Comparison of ENCODE assay signal across 10 mouse cellular contexts in the genomic region with DNA sequence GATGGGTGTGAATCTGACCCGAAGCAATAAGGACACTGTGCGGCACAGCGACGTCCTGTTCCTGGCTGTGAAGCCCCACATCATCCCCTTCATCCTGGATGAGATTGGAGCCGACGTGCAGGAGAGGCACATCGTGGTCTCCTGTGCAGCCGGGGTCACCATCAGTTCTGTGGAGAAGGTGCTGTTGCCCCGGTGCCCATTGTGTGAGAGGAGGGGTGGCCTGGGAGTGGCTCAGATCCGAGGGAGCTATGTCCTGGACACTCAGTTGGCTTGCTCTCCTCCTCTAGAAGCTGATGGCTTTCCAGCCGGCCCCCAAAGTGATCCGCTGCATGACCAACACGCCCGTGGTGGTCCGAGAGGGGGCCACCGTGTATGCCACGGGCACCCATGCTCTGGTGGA. TPM values are rescaled to one million over a fixed set of nuclear protein-coding genes. Genes with fewer than 3 reads are reported as not detected.
DNase-seq lines count a peak whose midpoint lies in the region; ATAC-seq lines count a peak whose summit lies in the region.
"Had no signal": no experiment of that assay in that cellular context is flagged by ENCODE, and none has a peak within 500 bp of the region (broad histone marks: within the 10 kb centered on the region; RNA-seq: fewer than 3 reads in every experiment).

No protein-coding gene starts in this region.

- H3K27ac ChIP-seq in neural tube, embryonic 11.5 days (ENCODE audit: low read depth, low read length): no peak overlapping the region
- H3K27ac ChIP-seq in limb, embryonic 13.5 days: no peak overlapping the region
- no peak overlapping the region for H3K27ac ChIP-seq in neural tube, embryonic 15.5 days (replicated peaks)

- intact Hi-C loops in left cerebral cortex, postnatal 10 days (cut with DNase I): loop anchor here (10.0 kb wide), 1 partner anchor 199 kb away; no protein-coding TSS in a partner anchor

- H3K27me3 ChIP-seq in neural tube, embryonic 11.5 days (ENCODE audit: control insufficient read depth, insufficient read depth, low read length): no peaks in the 10 kb centered on the region
- no peaks in the 10 kb centered on the region for H3K27me3 ChIP-seq in limb, embryonic 13.5 days
- no peaks in the 10 kb centered on the region for H3K27me3 ChIP-seq in neural tube, embryonic 15.5 days (replicated peaks)

- H3K4me1 ChIP-seq in neural tube, embryonic 11.5 days (ENCODE audit: control insufficient read depth, insufficient read depth, low read length): peaks cover 9% of the 10 kb centered on the region; the same call in 1 of the 2 replicates
- peaks cover 22% of the 10 kb centered on the region for H3K4me1 ChIP-seq in limb, embryonic 13.5 days
- peaks cover 24% of the 10 kb centered on the region for H3K4me1 ChIP-seq in neural tube, embryonic 15.5 days

- H3K9ac ChIP-seq in neural tube, embryonic 11.5 days (ENCODE audit: low read length): peak overlapping the region; percentile 46
- peak overlapping the region; percentile 92 for H3K9ac ChIP-seq in limb, embryonic 13.5 days
- no peak overlapping the region for H3K9ac ChIP-seq in neural tube, embryonic 15.5 days (replicated peaks)

- peak; percentile 14 for DNase-seq in cerebellum, adult 11-12 months
- no peak for DNase-seq in cerebellum, postnatal 36 days
- no peak for DNase-seq in neural tube, embryonic 11.5 days (ENCODE audit: low spot score)
- no peak for DNase-seq in neural tube, embryonic 10.5 days (ENCODE audit: extremely low spot score, low spot score)
- no peak for DNase-seq in adrenal gland, adult 2 months
- no peak for DNase-seq in left cerebral cortex, postnatal 10 days (ENCODE audit: extremely low spot score in 1 of 2, low spot score in 2 of 2)

- no peaks in the 10 kb centered on the region for H3K9me3 ChIP-seq in neural tube, embryonic 11.5 days (ENCODE audit: control insufficient read depth, low read length)
- no peaks in the 10 kb centered on the region for H3K9me3 ChIP-seq in limb, embryonic 13.5 days
- no peaks in the 10 kb centered on the region for H3K9me3 ChIP-seq in neural tube, embryonic 15.5 days (replicated peaks)

- no peak overlapping the region for H3K4me3 ChIP-seq in neural tube, embryonic 11.5 days (ENCODE audit: low read depth, low read length)
- peak overlapping the region; percentile 77 for H3K4me3 ChIP-seq in limb, embryonic 13.5 days
- H3K4me3 ChIP-seq in neural tube, embryonic 15.5 days (replicated peaks): no peak overlapping the region

- ATAC-seq in neural tube, embryonic 11.5 days (ENCODE audit: insufficient read depth, low FRiP score, low TSS enrichment): no peak
- ATAC-seq in limb, embryonic 13.5 days (ENCODE audit: low FRiP score, low read depth): no peak
- no peak for ATAC-seq in neural tube, embryonic 15.5 days (ENCODE audit: low FRiP score)

- 97% methylated on average over 17 of the region's 17 CpGs for WGBS in neural tube, embryonic 11.5 days
- 95% methylated on average over 17 of the region's 17 CpGs for WGBS in limb, embryonic 13.5 days
- 94% methylated on average over 17 of the region's 17 CpGs for WGBS in neural tube, embryonic 15.5 days

- no peak overlapping the region; the same call in 1 of the 2 replicates for H3K4me2 ChIP-seq in neural tube, embryonic 11.5 days (ENCODE audit: low read depth)
- H3K4me2 ChIP-seq in limb, embryonic 13.5 days (replicated peaks): peak overlapping the region; percentile 81
- H3K4me2 ChIP-seq in neural tube, embryonic 15.5 days: peak overlapping the region; percentile 85

- H3K36me3 ChIP-seq in neural tube, embryonic 11.5 days (ENCODE audit: control insufficient read depth, insufficient read depth, low read length): peaks cover 5% of the 10 kb centered on the region
- H3K36me3 ChIP-seq in limb, embryonic 13.5 days: peaks cover 38% of the 10 kb centered on the region
- H3K36me3 ChIP-seq in neural tube, embryonic 15.5 days: peaks cover 26% of the 10 kb centered on the region

RNA-seq across cellular contexts. Expression of gene Pycr2, which starts 1.8 kb away (rescaled TPM):
- 94.7 and 113 TPM in 2 replicates for polyA plus RNA-seq in neural tube, embryonic 11.5 days (2014; fragmentation: Nextera tagmentation; extraction: Ambion mirVana)
- 112 and 113 TPM in 2 replicates for polyA plus RNA-seq in limb, embryonic 13.5 days (2015; fragmentation: Nextera tagmentation; extraction: Ambion mirVana)
- polyA plus RNA-seq in neural tube, embryonic 15.5 days (2015; fragmentation: Nextera tagmentation; extraction: Ambion mirVana): 73.7 and 80.6 TPM in 2 replicates
- total RNA-seq in adrenal gland, adult 2 months (2021): 10 to 100 TPM; 24.1 to 46.1 TPM
- 80.7 and 88.7 TPM in 2 replicates for polyA plus RNA-seq in adrenal gland, adult 2 months (2012; rRNA removed)
- total RNA-seq in left cerebral cortex, postnatal 10 days (2021): 10 to 100 TPM; 25.3 to 27.8 TPM

RNA-seq across cellular contexts. Expression of gene Lefty2, which starts 13.0 kb away (rescaled TPM):
- not detected in 2 replicates for polyA plus RNA-seq in neural tube, embryonic 11.5 days (2014; fragmentation: Nextera tagmentation; extraction: Ambion mirVana)
- polyA plus RNA-seq in limb, embryonic 13.5 days (2015; fragmentation: Nextera tagmentation; extraction: Ambion mirVana): 0.27 TPM in 2 replicates
- 1.9 and 3.0 TPM in 2 replicates for polyA plus RNA-seq in neural tube, embryonic 15.5 days (2015; fragmentation: Nextera tagmentation; extraction: Ambion mirVana)
- under 1 TPM; 0.58 to 0.76 TPM for total RNA-seq in adrenal gland, adult 2 months (2021)
- 0.19 and 0.83 TPM in 2 replicates for polyA plus RNA-seq in adrenal gland, adult 2 months (2012; rRNA removed)
- total RNA-seq in left cerebral cortex, postnatal 10 days (2021): 10 to 100 TPM; 10.9 to 12.4 TPM
- total RNA-seq: liver, adult 2 months; neutrophil, adult 5-6 weeks had no signal
- polyA plus RNA-seq: liver, adult 2 months had no signal

RNA-seq across cellular contexts. Expression of gene Lefty1, which starts 28.9 kb away (rescaled TPM):
- 0.39 and 0.41 TPM in 2 replicates for polyA plus RNA-seq in neural tube, embryonic 11.5 days (2014; fragmentation: Nextera tagmentation; extraction: Ambion mirVana)
- polyA plus RNA-seq in limb, embryonic 13.5 days (2015; fragmentation: Nextera tagmentation; extraction: Ambion mirVana): 1.8 and 2.2 TPM in 2 replicates
- polyA plus RNA-seq in neural tube, embryonic 15.5 days (2015; fragmentation: Nextera tagmentation; extraction: Ambion mirVana): 0.22 and 0.23 TPM in 2 replicates
- 10 to 100 TPM in 1 of 2 experiments, 1 to 10 TPM in 1; 2.0 to 11.3 TPM for total RNA-seq in adrenal gland, adult 2 months (2021)
- polyA plus RNA-seq in adrenal gland, adult 2 months (2012; rRNA removed): 34.2 and 35.6 TPM in 2 replicates
- total RNA-seq in left cerebral cortex, postnatal 10 days (2021): 1 to 10 TPM; 1.5 to 2.6 TPM
- total RNA-seq: neutrophil, adult 5-6 weeks had no signal

RNA-seq across cellular contexts. Expression of gene Tmem63a, which starts 36.3 kb away (rescaled TPM):
- 2.6 and 3.1 TPM in 2 replicates for polyA plus RNA-seq in neural tube, embryonic 11.5 days (2014; fragmentation: Nextera tagmentation; extraction: Ambion mirVana)
- polyA plus RNA-seq in limb, embryonic 13.5 days (2015; fragmentation: Nextera tagmentation; extraction: Ambion mirVana): 16.2 and 17.7 TPM in 2 replicates
- 2.5 and 5.4 TPM in 2 replicates for polyA plus RNA-seq in neural tube, embryonic 15.5 days (2015; fragmentation: Nextera tagmentation; extraction: Ambion mirVana)
- total RNA-seq in adrenal gland, adult 2 months (2021): 10 to 100 TPM; 52.8 to 66.0 TPM
- 135 and 238 TPM in 2 replicates for polyA plus RNA-seq in adrenal gland, adult 2 months (2012; rRNA removed)
- total RNA-seq in left cerebral cortex, postnatal 10 days (2021): 1 to 10 TPM; 4.2 to 5.3 TPM

RNA-seq across cellular contexts. Expression of gene Sde2, which starts 54.9 kb away (rescaled TPM):
- 34.7 and 37.8 TPM in 2 replicates for polyA plus RNA-seq in neural tube, embryonic 11.5 days (2014; fragmentation: Nextera tagmentation; extraction: Ambion mirVana)
- 39.3 and 40.7 TPM in 2 replicates for polyA plus RNA-seq in limb, embryonic 13.5 days (2015; fragmentation: Nextera tagmentation; extraction: Ambion mirVana)
- 28.0 and 30.8 TPM in 2 replicates for polyA plus RNA-seq in neural tube, embryonic 15.5 days (2015; fragmentation: Nextera tagmentation; extraction: Ambion mirVana)
- total RNA-seq in adrenal gland, adult 2 months (2021): 10 to 100 TPM; 19.6 to 21.3 TPM
- 3.2 and 4.7 TPM in 2 replicates for polyA plus RNA-seq in adrenal gland, adult 2 months (2012; rRNA removed)
- total RNA-seq in left cerebral cortex, postnatal 10 days (2021): 10 to 100 TPM; 20.1 to 21.1 TPM

Comparison
In these comparisons a context has a peak if more than half of its experiments do, and no peak if none do; other contexts are left out.
1. RNA of gene Lefty1, which starts 28.9 kb away (polyA plus RNA-seq): 34.2 to 35.6 TPM in adrenal gland, adult 2 months; 1.8 to 2.2 TPM in limb, embryonic 13.5 days, 0.39 to 0.41 TPM in neural tube, embryonic 11.5 days and 0.22 to 0.23 TPM in neural tube, embryonic 15.5 days; every median in the first group is over 10 times any median in the second.